Mouse (Mus musculus): ENCODE measurements around the gene Traf3ip2. TPM values are rescaled to one million over a fixed set of nuclear protein-coding genes. Genes with fewer than 3 reads are reported as not detected.

Gene Traf3ip2
- total RNA-seq, 2 experiments from 2014 or later, result 2.9 TPM; not detected in 1

DNA sequence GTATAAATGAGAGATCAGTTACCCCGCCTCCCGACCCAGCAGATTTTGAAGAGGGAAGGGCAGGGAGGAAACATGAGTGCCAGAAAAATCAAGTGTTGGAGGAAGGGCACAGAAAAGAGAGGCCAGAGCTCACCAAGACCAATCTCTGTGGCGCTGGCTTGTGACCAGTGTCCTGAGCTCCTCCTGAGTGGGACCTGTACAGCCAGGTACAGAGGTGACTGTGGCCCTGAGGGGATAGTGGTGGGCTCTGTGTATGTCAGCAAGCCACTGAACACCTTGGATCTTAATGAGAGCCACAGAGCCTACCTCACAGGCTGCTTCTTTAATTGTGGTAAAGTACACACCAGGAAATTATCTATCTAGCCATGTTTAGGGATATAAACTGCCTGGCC lies 14.9 kb upstream of the Traf3ip2 start:
- no peak for ATAC-seq (replicated peaks; ENCODE audit: low FRiP score, poor library complexity, severe bottlenecking)

DNA sequence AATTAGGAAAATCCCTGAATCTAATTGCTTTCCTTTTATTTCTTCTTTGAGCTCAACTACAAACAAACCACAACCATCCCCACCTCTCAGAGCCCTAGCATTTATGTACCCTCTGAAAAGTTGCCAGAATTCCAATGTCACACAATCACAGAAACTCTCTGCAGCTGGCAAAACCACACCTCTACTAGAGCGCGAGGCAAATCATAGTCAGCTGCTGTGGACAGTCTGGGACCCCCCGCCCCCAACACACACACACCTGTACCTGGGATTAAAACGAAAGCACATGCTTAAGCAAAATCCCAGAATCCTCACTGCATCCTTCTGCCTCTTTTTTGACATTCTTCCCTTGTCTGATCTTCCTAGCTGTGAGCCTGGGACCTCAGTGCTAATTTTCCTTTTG lies 13.1 kb upstream of the Traf3ip2 start:
- no peak for ATAC-seq (replicated peaks; ENCODE audit: low FRiP score, poor library complexity, severe bottlenecking)

GRCm38 (mm10) chr10:39600115-39600514 lies 12.6 kb upstream of the Traf3ip2 start:
- ATAC-seq (replicated peaks; ENCODE audit: low FRiP score, poor library complexity, severe bottlenecking), result no peak

- ATAC-seq (replicated peaks; ENCODE audit: low FRiP score, poor library complexity, severe bottlenecking), result no peak
Measured at GRCm38 (mm10) chr10:39601068-39601467, 11.7 kb upstream of the Traf3ip2 start.

- ATAC-seq (replicated peaks; ENCODE audit: low FRiP score, poor library complexity, severe bottlenecking), result no peak
Measured at GRCm38 (mm10) chr10:39606434-39606833, 6.3 kb upstream of the Traf3ip2 start.

GRCm38 (mm10) chr10:39611234-39611633 lies 1.5 kb upstream of the Traf3ip2 start:
- ATAC-seq (replicated peaks; ENCODE audit: low FRiP score, poor library complexity, severe bottlenecking), result no peak

GRCm38 (mm10) chr10:39612131-39612530 lies 603 bp upstream of the Traf3ip2 start:
- no peak for ATAC-seq (replicated peaks; ENCODE audit: low FRiP score, poor library complexity, severe bottlenecking)

DNA sequence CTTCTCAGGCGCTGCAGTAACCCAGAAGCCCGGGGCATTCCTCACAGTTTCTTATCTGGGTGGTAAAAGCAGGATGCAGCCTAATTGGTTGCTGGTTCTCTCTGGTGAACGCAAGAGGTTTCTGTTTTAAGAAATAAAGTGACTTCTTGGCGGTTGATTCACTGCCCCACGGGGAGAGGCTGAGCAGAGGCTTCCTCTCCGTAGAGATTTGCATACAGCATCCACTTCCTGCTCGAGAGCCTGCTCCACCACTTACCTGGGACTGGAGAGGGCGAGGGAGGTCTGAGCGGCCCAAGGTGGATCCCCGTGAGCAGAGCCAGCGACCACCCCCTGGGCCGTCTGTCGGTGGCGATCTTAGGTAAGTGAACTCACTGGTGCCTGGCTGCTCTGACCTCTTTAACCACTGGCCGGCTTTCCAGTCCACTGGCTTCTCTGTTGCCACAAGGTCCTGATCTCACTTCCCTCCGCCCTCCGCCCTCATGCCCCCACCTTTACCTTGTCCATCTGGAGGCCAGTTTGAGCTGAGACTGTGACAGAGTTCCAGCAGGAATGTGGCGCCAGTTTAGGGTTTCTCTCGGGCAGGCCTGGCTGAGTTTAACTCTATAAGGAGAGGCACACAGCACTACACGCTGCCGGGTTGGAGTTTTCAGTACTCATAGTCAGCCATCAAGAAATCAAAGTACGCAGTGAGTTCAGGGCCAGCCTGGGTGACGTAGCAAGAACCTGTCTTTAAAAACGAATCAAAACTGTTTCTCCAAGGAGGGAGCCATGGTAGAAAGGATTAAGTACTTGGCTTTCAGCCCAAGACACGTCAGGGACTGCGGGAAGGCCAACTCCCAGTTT lies 476 bp downstream of the Traf3ip2 start:
- ATAC-seq (replicated peaks; ENCODE audit: low FRiP score, poor library complexity, severe bottlenecking), result 0 out of 2 replicates have a peak, but pooled peaks have one; percentile 19

GRCm38 (mm10) chr10:39613973-39614372 lies 1.2 kb downstream of the Traf3ip2 start:
- ATAC-seq (replicated peaks; ENCODE audit: low FRiP score, poor library complexity, severe bottlenecking), result no peak

DNA sequence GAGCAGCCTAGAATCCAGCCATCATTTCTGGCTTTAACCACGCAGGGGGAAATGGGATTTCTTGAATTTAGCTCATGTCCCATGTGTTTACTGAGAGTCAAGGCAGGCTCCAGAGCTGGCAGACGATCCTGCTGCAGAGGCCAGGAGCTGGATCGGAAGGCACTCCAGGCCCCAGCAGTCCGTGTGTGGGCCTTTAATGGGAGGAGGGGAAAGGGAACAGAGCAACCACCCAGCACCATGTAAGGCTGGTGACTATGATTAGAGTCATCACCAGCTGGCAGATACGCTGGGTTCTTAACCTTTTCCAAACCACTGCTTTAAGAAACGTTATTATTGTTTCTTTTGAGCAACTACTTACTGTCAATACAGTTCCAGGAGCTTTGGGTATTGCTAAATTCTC lies 1.9 kb downstream of the Traf3ip2 start:
- no peak for ATAC-seq (replicated peaks; ENCODE audit: low FRiP score, poor library complexity, severe bottlenecking)

DNA sequence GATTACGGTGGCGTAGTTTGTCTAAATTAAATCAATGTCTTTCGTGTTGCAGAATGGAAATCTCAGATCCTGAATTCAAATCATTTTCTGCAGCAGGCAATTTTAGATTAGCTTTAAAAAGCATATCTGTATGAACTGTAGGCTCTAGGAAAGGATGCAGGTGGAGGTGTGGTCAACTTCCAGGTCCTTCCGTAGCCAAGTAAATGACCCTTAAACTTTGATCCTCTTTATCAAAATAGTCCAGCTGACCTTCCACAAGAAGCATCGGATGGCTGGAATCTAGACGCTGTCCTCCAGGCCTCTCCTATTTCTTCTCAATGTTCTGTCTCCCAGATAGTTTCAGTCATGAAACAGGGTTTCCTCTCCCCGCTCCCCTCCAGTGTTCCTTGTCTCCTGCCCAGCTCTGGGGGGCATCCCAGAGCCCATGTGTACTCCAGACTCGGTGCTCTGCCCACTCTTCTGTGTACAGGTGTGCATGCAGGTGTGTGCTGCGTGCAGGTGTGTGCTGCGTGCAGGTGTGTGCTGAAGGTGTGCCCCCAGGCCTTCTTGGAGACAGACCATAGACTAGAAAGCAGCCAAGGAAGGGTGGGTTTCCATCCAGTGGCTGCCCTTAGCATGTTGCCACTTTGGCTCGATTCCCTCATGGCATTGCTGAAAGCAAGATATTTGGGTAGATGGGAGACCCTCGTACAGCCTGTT lies 2.9 kb downstream of the Traf3ip2 start:
- no peak for ATAC-seq (replicated peaks; ENCODE audit: low FRiP score, poor library complexity, severe bottlenecking)

GRCm38 (mm10) chr10:39616230-39616590 lies 3.5 kb downstream of the Traf3ip2 start:
- 0 out of 2 replicates have a peak, but pooled peaks have one; percentile 30 for ATAC-seq (replicated peaks; ENCODE audit: low FRiP score, poor library complexity, severe bottlenecking)

GRCm38 (mm10) chr10:39616626-39617025 lies 3.9 kb downstream of the Traf3ip2 start:
- ATAC-seq (replicated peaks; ENCODE audit: low FRiP score, poor library complexity, severe bottlenecking), result no peak

GRCm38 (mm10) chr10:39618431-39618830 lies 5.7 kb downstream of the Traf3ip2 start:
- no peak for ATAC-seq (replicated peaks; ENCODE audit: low FRiP score, poor library complexity, severe bottlenecking)

DNA sequence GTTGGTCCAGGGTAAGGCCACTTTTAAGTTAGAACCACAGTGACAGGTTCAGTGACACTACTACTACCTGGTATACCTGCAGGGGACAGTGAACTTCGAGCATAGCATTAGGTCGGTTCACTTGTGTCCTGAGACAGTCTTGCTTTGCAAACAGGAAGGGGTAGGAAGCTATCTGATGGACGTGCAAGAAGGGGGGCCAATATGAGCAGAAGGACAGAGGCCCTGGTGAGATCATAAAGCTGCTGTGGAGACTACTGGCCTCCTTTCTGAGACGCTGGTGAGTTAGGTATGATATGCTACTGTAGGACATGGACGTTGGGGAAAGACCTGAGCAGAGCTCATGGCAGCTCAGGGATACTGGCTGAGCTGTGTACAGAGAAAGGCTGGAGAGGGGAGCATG lies 7.9 kb downstream of the Traf3ip2 start:
- no peak for ATAC-seq (replicated peaks; ENCODE audit: low FRiP score, poor library complexity, severe bottlenecking)

- no peak for ATAC-seq (replicated peaks; ENCODE audit: low FRiP score, poor library complexity, severe bottlenecking)
Measured at GRCm38 (mm10) chr10:39623806-39624205, 11.1 kb downstream of the Traf3ip2 start.

GRCm38 (mm10) chr10:39624837-39625625 lies 12.3 kb downstream of the Traf3ip2 start:
- ATAC-seq (replicated peaks; ENCODE audit: low FRiP score, poor library complexity, severe bottlenecking), result no peak

DNA sequence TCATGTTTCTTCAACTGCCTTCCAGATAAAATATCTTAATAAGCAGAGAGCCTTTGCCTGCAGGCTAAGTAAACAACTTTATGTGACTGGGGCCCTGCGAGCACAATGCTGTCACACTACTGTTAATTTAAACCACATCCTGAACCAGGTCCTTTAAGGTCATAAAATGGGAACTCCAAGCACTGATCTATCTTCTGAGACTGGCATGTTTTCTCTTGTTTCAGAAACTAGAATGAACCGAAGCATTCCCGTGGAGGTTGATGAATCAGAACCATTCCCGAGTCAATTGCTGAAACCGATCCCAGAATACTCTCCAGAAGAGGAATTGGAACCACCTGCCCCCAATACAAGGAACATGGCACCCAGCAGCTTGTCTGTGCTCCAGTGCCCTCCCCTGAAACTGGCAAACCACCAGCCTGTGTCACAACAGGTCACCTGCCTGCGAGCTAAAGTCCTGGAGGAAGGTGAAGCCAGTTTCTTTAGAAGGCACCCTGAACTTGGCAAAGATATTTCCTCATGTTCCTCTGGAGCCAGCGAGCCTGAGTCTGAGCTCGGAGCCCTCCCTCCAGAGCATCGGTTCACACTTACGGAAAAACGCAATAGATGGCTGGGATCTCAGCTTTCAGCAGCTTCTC lies 13.0 kb downstream of the Traf3ip2 start:
- no peak for ATAC-seq (replicated peaks; ENCODE audit: low FRiP score, poor library complexity, severe bottlenecking)

DNA sequence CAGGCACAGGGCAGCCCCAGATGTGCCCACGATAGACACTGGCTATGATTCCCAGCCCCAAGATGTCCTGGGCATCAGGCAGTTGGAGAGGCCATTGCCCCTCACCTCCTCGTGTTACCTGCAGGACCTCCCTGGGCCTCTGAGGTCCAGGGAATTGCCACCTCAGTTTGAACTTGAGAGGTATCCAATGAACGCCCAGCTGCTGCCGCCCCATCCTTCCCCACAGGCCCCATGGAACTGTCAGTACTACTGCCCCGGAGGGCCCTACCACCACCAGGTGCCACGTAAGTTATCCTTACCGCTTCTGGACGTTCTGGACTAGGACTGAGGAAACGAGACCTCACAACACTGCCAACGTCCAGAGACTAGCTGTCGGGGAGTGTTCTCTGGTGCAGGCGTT lies 13.6 kb downstream of the Traf3ip2 start:
- no peak for ATAC-seq (replicated peaks; ENCODE audit: low FRiP score, poor library complexity, severe bottlenecking)

Data from erythroid progenitor cell, adult 5-6 weeks (primary cell).